Mouse (Mus musculus): ENCODE measurements at regions not wholly inside any gene's neighbourhood (a gene's known extent, or its start where the extent isn't known, plus 50 kb on each side); places are given as distances from the start of the nearest gene placed in this dataset.

- TF ChIP-seq CTCF (IDR thresholded peaks at IDR 0.05; ENCODE audit: insufficient read depth, low read length) = no peak
- no peak for TF ChIP-seq POLR2A (IDR thresholded peaks at IDR 0.05; ENCODE audit: borderline replicate concordance, extremely low read depth, low read depth, low read length)
Measured at GRCm38 (mm10) chr11:57431886-57432285, 86.5 kb downstream of the Fam114a2 start.
